ENCODE assay signal across 9 mouse cellular contexts in genomic region chr12:54352963-54353606, GRCm38 (mm10).
DNase-seq lines count a peak whose midpoint lies in the region; ATAC-seq and TF ChIP-seq lines count a peak whose summit lies in the region.
"Had no signal": no experiment of that assay in that cellular context is flagged by ENCODE, and none has a peak within 500 bp of the region (broad histone marks: within the 10 kb centered on the region; RNA-seq: fewer than 3 reads in every experiment).

No protein-coding gene starts in this region.

- intact Hi-C loops in left cerebral cortex, postnatal 10 days (cut with DNase I): loop anchor here (5.0 kb wide), 3 partner anchors 134 to 246 kb away; no protein-coding TSS in a partner anchor

- peak; percentile 80 for TF ChIP-seq CTCF in layer of hippocampus, adult 2 months (conservative IDR thresholded peaks at IDR 0.05)

- H3K27ac ChIP-seq in layer of hippocampus, adult 2 months: peak overlapping the region; percentile 43; the same call in 1 of the 2 replicates
- H3K27ac ChIP-seq: heart, embryonic 15.5 days had no signal

- DNase-seq in left cerebral cortex, adult 11 months (ENCODE audit: low spot score): peak; percentile 13
- no peak for DNase-seq in left cerebral cortex, postnatal 10 days (ENCODE audit: extremely low spot score in 1 of 2, low spot score in 2 of 2)
- peak; percentile 35 for DNase-seq in heart, postnatal 4 days
- DNase-seq in layer of hippocampus, adult 2 months (ENCODE audit: low spot score in 2 of 2): peak; percentile 33 to 58
- peak; percentile 42 for DNase-seq in naive thymus-derived CD4-positive, alpha-beta T cell, adult 2 months (ENCODE audit: low read depth)
- DNase-seq in ovary, postnatal 36 days (ENCODE audit: low spot score): no peak
- DNase-seq in cerebellum, adult 11 months: no peak

- peak; percentile 71 for ATAC-seq in activated CD4-positive, CD25-positive, alpha-beta regulatory T cell, adult 4 months

- peak overlapping the region; percentile 39 for H3K4me3 ChIP-seq in layer of hippocampus, adult 2 months
- H3K4me3 ChIP-seq: heart, embryonic 15.5 days had no signal

Comparison
In these comparisons a context has a peak if more than half of its experiments do, and no peak if none do; other contexts are left out.
1. DNase-seq: peak in left cerebral cortex, adult 11 months (single experiment), heart, postnatal 4 days (single experiment), layer of hippocampus, adult 2 months (2 of 2) and naive thymus-derived CD4-positive, alpha-beta T cell, adult 2 months (single experiment); none in left cerebral cortex, postnatal 10 days (0 of 2), ovary, postnatal 36 days (single experiment) and cerebellum, adult 11 months (single experiment).